Mouse (Mus musculus): ENCODE measurements around the gene Foxd1.
A peak's percentile ranks its signal among the peaks of the same experiment; 100 is the strongest.

Gene Foxd1

GRCm38 (mm10) chr13:98354090-98354801 is at the start of gene Foxd1:
Gene Foxd1 (plus strand): TSS chr13:98354242.
- DNase-seq (ENCODE audit: extremely low spot score): peak; percentile 88

- DNase-seq (ENCODE audit: extremely low spot score): no peak
These were observed 48.8 kb upstream of the Foxd1 start for GRCm38 (mm10) chr13:98305257-98305656.

GRCm38 (mm10) chr13:98306393-98306792 is 47.6 kb upstream of the Foxd1 start:
- no peak for DNase-seq (ENCODE audit: extremely low spot score)

DNA sequence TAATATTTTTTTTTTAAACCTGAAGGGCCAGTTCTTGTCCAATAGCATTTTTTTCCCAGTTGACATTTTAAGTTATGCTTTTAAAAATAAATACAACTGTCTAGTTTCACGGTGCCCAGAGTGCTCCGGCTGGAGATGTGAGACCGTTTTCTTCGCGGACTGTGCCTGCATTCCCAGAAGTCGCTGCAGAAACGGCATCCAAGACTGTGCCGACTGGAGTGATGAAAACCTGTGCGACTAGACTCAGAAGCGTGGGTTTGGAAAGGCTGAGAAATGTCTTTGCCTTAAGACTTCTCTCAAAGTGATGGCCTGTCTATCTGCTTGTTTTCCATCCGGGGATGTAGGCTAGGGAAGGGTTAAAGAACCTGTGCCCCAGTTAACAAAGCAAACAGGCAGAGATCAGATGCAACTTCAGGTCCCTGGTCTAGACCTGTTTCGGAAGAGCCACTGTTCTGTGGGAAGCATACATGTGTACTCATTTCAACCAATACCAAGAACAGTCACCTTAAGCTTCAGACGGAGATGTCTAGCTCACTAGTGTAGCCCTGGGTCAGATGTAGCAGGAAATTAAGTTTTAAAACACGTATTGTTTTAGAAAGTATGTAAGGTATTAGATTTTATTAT is 47.1 kb upstream of the Foxd1 start:
- no peak for DNase-seq (ENCODE audit: extremely low spot score)

GRCm38 (mm10) chr13:98308004-98308403 is 46.0 kb upstream of the Foxd1 start:
- no peak for DNase-seq (ENCODE audit: extremely low spot score)

GRCm38 (mm10) chr13:98308724-98309123 is 45.3 kb upstream of the Foxd1 start:
- DNase-seq (ENCODE audit: extremely low spot score): no peak

GRCm38 (mm10) chr13:98311597-98311996 is 42.4 kb upstream of the Foxd1 start:
- no peak for DNase-seq (ENCODE audit: extremely low spot score)

DNA sequence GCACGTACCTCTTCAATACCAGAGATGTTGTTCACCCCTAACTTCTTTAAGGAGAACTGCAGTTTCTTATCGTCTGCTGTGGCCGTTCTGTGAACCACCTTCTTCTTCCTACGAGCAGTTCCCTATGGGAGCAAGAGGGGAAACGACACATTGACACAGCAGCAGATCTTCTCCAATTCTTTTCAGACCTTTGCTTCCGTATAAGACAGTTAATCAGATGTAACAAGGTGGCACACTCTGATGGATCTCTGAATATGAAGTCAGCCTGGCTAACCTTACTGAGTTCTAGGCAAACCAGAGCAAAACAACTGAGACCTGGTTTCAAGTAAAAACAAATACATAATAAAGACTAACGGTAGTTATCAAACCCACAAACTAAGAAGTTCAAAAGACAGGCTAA is 40.4 kb upstream of the Foxd1 start:
- no peak for DNase-seq (ENCODE audit: extremely low spot score)

DNA sequence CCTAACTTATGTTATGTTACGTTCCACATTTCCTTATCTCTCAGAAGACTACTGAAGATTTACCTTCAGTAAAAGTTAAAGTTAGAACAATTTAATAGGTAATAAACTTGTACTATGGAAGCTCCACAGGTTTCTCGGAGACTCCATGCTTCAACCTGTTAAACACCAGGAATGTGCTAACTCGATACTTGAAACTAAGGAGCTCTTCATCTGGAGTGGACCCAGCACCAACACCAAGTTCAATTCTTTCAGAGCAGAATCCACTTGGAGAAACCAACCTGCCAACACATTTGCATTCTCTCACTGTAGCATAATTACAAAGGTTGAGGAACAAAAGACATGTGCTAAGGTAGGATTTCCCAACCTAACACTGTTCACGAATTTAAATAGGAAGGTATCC is 38.9 kb upstream of the Foxd1 start:
- no peak for DNase-seq (ENCODE audit: extremely low spot score)

- no peak for DNase-seq (ENCODE audit: extremely low spot score)
These were observed 37.9 kb upstream of the Foxd1 start for GRCm38 (mm10) chr13:98316140-98316479.

DNA sequence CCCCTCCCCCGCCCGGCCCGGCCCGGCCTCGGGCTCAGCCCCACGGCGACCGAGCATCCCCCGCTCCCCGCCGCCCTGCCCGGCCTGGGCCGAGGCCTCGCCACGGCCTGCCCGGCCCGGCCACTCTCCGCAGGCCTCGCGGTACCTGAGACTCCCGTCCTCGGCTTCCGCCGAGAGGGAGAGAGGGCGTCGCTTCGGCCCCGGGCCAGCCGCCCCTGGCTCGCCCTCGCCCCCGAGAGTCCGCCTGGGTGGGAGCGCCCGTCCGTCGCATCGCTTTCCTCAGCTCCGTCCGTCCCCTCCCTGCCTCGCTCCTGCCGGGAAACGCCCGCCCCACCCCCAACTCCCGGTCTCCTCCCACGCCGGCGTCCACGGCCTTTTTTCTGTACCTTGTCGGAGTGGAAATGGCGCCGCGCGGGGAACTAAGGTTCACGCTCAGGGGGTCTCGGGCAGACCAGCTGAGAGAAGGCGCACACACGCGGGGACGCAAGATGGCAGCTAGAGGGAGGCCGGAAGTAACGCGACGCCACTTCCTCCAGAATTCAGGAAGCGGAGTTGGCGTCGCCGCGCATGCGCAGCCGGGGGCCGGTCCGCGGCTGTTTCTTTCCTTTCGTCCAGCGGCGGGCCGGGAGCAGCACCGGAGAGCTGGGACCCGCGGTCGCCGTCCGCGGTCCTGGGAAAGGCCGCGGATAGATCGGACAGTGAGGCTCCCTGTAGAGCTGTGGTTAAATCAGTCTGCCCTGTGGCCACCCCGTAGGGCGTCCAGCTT is 37.4 kb upstream of the Foxd1 start, which contains the start of gene Btf3:
Btf3 (minus strand) TSS at position 527 of the 766 bp plus-strand sequence.
- DNase-seq (ENCODE audit: extremely low spot score): peak; percentile 93

- no peak for DNase-seq (ENCODE audit: extremely low spot score)
These were observed 36.8 kb upstream of the Foxd1 start for GRCm38 (mm10) chr13:98317246-98317677.

- DNase-seq (ENCODE audit: extremely low spot score): no peak
These were observed 36.1 kb upstream of the Foxd1 start for GRCm38 (mm10) chr13:98317911-98318310.

- DNase-seq (ENCODE audit: extremely low spot score): no peak
These were observed 29.0 kb upstream of the Foxd1 start for GRCm38 (mm10) chr13:98325034-98325433.

DNA sequence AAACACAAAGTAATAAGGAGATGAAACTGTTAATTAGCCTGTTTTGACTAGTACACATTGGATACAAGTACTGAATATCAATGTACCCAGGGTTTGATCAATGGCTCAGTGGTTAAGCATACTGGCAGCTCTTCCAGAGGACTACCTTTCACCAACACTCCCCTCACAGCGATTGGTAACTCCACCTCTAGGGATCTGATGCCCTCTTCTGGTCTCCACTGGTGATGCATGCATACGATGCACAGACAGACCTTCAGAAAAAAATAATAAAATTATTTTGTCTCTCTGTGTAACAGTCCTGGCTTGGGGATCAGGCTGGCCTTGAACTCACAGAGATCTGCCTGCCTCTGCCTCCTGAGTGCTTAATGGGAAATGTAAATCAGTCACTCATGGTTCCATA is 21.9 kb upstream of the Foxd1 start:
- DNase-seq (ENCODE audit: extremely low spot score): no peak

DNA sequence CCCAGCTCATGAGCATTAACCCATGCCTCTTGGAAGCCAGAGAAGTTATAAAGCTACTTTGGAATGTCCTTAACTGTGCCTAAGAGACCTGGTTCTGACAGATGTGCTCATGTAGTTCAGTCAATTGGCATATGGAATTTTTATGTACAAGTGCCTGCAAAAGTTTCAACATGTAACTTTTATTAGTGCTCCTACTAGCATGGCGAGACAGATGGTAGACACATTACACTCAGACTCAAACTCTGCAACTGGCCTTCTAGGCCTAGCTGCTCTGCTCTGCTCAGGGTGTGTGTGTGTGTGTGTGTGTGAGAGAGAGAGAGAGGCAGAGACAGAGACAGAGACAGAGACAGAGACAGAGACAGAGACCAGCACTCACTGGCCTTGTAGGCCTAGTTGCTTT is 17.8 kb upstream of the Foxd1 start:
- DNase-seq (ENCODE audit: extremely low spot score): no peak

- DNase-seq (ENCODE audit: extremely low spot score): no peak
These were observed 13.5 kb upstream of the Foxd1 start for GRCm38 (mm10) chr13:98340506-98340905.

DNA sequence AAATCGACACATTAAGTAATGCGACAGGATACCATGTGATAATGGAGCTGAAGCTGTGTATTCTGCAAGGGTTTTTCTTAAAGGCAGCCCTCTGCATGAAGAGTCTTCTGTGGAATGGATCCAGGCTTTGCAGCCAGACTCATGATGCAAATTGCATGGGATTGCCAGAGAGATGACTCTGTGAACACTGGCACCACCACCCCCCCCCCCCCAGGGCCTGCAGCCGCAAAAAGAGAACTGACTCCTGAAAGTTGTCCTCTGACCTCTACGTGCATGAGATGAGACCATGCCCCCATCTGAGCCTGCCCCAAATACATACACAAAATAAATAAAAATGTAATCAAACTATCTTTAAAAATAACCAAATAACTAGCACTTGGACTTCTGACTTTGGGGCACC is 4.6 kb upstream of the Foxd1 start:
- no peak for DNase-seq (ENCODE audit: extremely low spot score)

DNA sequence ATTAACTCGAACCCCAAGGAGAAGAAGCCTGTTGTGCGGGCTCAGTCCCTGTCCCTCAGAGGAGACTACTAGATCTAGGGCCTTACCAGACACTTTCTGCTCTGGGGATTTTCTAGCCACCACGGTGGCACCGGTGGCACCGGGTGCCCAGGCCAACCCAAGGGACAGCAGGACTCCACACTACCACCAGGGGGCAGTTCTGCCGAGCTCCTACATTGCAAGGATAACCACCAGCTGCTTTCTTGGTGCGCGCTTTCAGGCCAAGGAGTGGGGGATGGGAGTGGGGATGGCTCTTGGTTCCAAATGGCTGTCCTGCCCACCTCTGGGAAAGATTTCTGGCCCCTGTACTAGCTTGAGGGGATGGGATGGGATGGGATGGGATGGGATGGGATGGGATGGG is 2.5 kb upstream of the Foxd1 start:
- DNase-seq (ENCODE audit: extremely low spot score): peak; percentile 51

GRCm38 (mm10) chr13:98352381-98352975 is 1.6 kb upstream of the Foxd1 start:
- DNase-seq (ENCODE audit: extremely low spot score): no peak

- no peak for DNase-seq (ENCODE audit: extremely low spot score)
These were observed 343 bp upstream of the Foxd1 start for GRCm38 (mm10) chr13:98353709-98354089.

DNA sequence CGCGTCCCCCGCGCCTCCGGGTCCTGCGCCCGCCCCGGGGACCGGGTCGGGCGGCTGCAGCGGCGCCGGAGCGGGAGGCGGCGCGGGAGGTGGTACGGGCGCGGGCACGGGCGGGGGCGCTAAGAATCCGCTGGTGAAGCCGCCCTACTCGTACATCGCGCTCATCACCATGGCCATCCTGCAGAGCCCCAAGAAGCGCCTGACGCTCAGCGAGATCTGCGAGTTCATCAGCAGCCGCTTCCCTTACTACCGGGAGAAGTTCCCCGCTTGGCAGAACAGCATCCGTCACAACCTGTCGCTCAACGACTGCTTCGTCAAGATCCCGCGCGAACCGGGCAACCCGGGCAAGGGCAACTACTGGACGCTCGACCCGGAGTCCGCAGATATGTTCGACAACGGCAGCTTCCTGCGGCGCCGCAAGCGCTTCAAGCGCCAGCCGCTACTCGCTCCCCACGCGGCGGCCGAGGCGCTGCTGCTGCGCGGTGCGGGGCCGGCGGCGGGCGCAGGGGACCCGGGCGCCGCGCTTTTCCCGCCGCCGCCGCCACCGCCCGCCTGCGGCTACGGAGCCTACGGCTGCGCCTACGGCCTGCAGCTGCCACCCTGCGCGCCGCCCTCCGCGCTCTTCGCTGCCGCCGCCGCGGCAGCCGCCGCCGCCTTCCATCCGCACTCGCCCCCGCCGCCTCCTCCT is 973 bp downstream of the Foxd1 start:
- DNase-seq (ENCODE audit: extremely low spot score): peak; percentile 74
